Mouse (Mus musculus): ENCODE results near the gene Olfr486. TPM values are rescaled to one million over a fixed set of nuclear protein-coding genes. Genes with fewer than 3 reads are reported as not detected.
"Not testable (repeated sequence)": the region's sequence is repeated elsewhere in the genome, so short reads cannot be mapped to it uniquely, and the experiment has no call there.

The Olfr486 gene
- total RNA-seq (2014; fragmentation: Nextera tagmentation): not detected in 2 replicates
- total RNA-seq (2017): not detected in 2 replicates

GRCm38 (mm10) chr7:108172642-108173041 is at the start of gene Olfr486:
Gene Olfr486 (minus strand): TSS chr7:108172742.
- not testable (repeated sequence) for ATAC-seq (replicated peaks; ENCODE audit: low FRiP score, low TSS enrichment, poor library complexity, severe bottlenecking)

GRCm38 (mm10) chr7:108214536-108214935 is 42.0 kb upstream of the Olfr486 start, which contains the start of gene Olfr487:
Gene Olfr487 (minus strand): TSS chr7:108214636.
- not testable (repeated sequence) for ATAC-seq (replicated peaks; ENCODE audit: low FRiP score, low TSS enrichment, poor library complexity, severe bottlenecking)

- no peak for ATAC-seq (replicated peaks; ENCODE audit: low FRiP score, low TSS enrichment, poor library complexity, severe bottlenecking)
Measured at GRCm38 (mm10) chr7:108196938-108197337, 24.4 kb upstream of the Olfr486 start.

GRCm38 (mm10) chr7:108196337-108196736 is 23.8 kb upstream of the Olfr486 start:
- not testable (repeated sequence) for ATAC-seq (replicated peaks; ENCODE audit: low FRiP score, low TSS enrichment, poor library complexity, severe bottlenecking)

- not testable (repeated sequence) for ATAC-seq (replicated peaks; ENCODE audit: low FRiP score, low TSS enrichment, poor library complexity, severe bottlenecking)
Measured at GRCm38 (mm10) chr7:108192714-108193113, 20.2 kb upstream of the Olfr486 start.

GRCm38 (mm10) chr7:108191196-108191595 is 18.7 kb upstream of the Olfr486 start:
- ATAC-seq (replicated peaks; ENCODE audit: low FRiP score, low TSS enrichment, poor library complexity, severe bottlenecking): not testable (repeated sequence)

- ATAC-seq (replicated peaks; ENCODE audit: low FRiP score, low TSS enrichment, poor library complexity, severe bottlenecking): not testable (repeated sequence)
Measured at GRCm38 (mm10) chr7:108185237-108185636, 12.7 kb upstream of the Olfr486 start.

GRCm38 (mm10) chr7:108184401-108184800 is 11.9 kb upstream of the Olfr486 start:
- ATAC-seq (replicated peaks; ENCODE audit: low FRiP score, low TSS enrichment, poor library complexity, severe bottlenecking): not testable (repeated sequence)

GRCm38 (mm10) chr7:108159771-108160170 is 12.8 kb downstream of the Olfr486 start, which contains the start of gene Olfr485:
Gene Olfr485 (minus strand): TSS chr7:108159871.
- no peak for ATAC-seq (replicated peaks; ENCODE audit: low FRiP score, low TSS enrichment, poor library complexity, severe bottlenecking)

GRCm38 (mm10) chr7:108127349-108127748 is 45.2 kb downstream of the Olfr486 start, which contains the start of gene Olfr484:
Gene Olfr484 (minus strand): TSS chr7:108127449.
- ATAC-seq (replicated peaks; ENCODE audit: low FRiP score, low TSS enrichment, poor library complexity, severe bottlenecking): no peak

Other genes with a start within 250 kb of the Olfr486 start
- not detected in 2 replicates for gene Olfr473, start 242.3 kb downstream of the Olfr486 start, total RNA-seq (2014; fragmentation: Nextera tagmentation)
- gene Olfr473, start 242.3 kb downstream of the Olfr486 start, total RNA-seq (2017): not detected in 2 replicates
- not detected in 2 replicates for gene Olfr474, start 218.1 kb downstream of the Olfr486 start, total RNA-seq (2014; fragmentation: Nextera tagmentation)
- gene Olfr474, start 218.1 kb downstream of the Olfr486 start, total RNA-seq (2017): not detected in 2 replicates
- not detected in 2 replicates for gene Olfr476, start 207.9 kb downstream of the Olfr486 start, total RNA-seq (2014; fragmentation: Nextera tagmentation)
- gene Olfr476, start 207.9 kb downstream of the Olfr486 start, total RNA-seq (2017): not detected in 2 replicates
- not detected in 2 replicates for gene Olfr477, start 186.0 kb downstream of the Olfr486 start, total RNA-seq (2014; fragmentation: Nextera tagmentation)
- not detected in 2 replicates for gene Olfr477, start 186.0 kb downstream of the Olfr486 start, total RNA-seq (2017)
- not detected in 2 replicates for gene Olfr478, start 138.8 kb downstream of the Olfr486 start, total RNA-seq (2014; fragmentation: Nextera tagmentation)
- not detected in 2 replicates for gene Olfr478, start 138.8 kb downstream of the Olfr486 start, total RNA-seq (2017)
- gene Olfr479, start 122.0 kb downstream of the Olfr486 start, total RNA-seq (2014; fragmentation: Nextera tagmentation): not detected in 2 replicates
- not detected in 2 replicates for gene Olfr479, start 122.0 kb downstream of the Olfr486 start, total RNA-seq (2017)
- gene Olfr480, start 105.4 kb downstream of the Olfr486 start, total RNA-seq (2014; fragmentation: Nextera tagmentation): not detected in 2 replicates
- gene Olfr480, start 105.4 kb downstream of the Olfr486 start, total RNA-seq (2017): not detected in 2 replicates
- gene Olfr481, start 92.9 kb downstream of the Olfr486 start, total RNA-seq (2014; fragmentation: Nextera tagmentation): not detected in 2 replicates
- not detected in 2 replicates for gene Olfr481, start 92.9 kb downstream of the Olfr486 start, total RNA-seq (2017)
- not detected in 2 replicates for gene Olfr482, start 75.2 kb downstream of the Olfr486 start, total RNA-seq (2014; fragmentation: Nextera tagmentation)
- not detected in 2 replicates for gene Olfr482, start 75.2 kb downstream of the Olfr486 start, total RNA-seq (2017)
- gene Olfr483, start 71.9 kb downstream of the Olfr486 start, total RNA-seq (2014; fragmentation: Nextera tagmentation): not detected in 2 replicates
- not detected in 2 replicates for gene Olfr483, start 71.9 kb downstream of the Olfr486 start, total RNA-seq (2017)
- not detected in 2 replicates for gene Olfr484, start 45.3 kb downstream of the Olfr486 start, total RNA-seq (2014; fragmentation: Nextera tagmentation)
- not detected in 2 replicates for gene Olfr484, start 45.3 kb downstream of the Olfr486 start, total RNA-seq (2017)
- gene Olfr485, start 12.9 kb downstream of the Olfr486 start, total RNA-seq (2014; fragmentation: Nextera tagmentation): not detected in 2 replicates
- gene Olfr485, start 12.9 kb downstream of the Olfr486 start, total RNA-seq (2017): not detected in 2 replicates
- gene Olfr487, start 41.9 kb upstream of the Olfr486 start, total RNA-seq (2014; fragmentation: Nextera tagmentation): not detected in 2 replicates
- not detected in 2 replicates for gene Olfr487, start 41.9 kb upstream of the Olfr486 start, total RNA-seq (2017)
- not detected in 2 replicates for gene Olfr488, start 85.6 kb upstream of the Olfr486 start, total RNA-seq (2014; fragmentation: Nextera tagmentation)
- gene Olfr488, start 85.6 kb upstream of the Olfr486 start, total RNA-seq (2017): not detected in 2 replicates
- not detected in 2 replicates for gene Olfr490, start 116.2 kb upstream of the Olfr486 start, total RNA-seq (2014; fragmentation: Nextera tagmentation)
- gene Olfr490, start 116.2 kb upstream of the Olfr486 start, total RNA-seq (2017): not detected in 2 replicates
- gene Olfr491, start 140.7 kb upstream of the Olfr486 start, total RNA-seq (2014; fragmentation: Nextera tagmentation): not detected in 2 replicates
- not detected in 2 replicates for gene Olfr491, start 140.7 kb upstream of the Olfr486 start, total RNA-seq (2017)
- gene Olfr492, start 150.9 kb upstream of the Olfr486 start, total RNA-seq (2014; fragmentation: Nextera tagmentation): not detected in 2 replicates
- not detected in 2 replicates for gene Olfr492, start 150.9 kb upstream of the Olfr486 start, total RNA-seq (2017)
- gene Olfr493, start 174.2 kb upstream of the Olfr486 start, total RNA-seq (2014; fragmentation: Nextera tagmentation): not detected in 2 replicates
- not detected in 2 replicates for gene Olfr493, start 174.2 kb upstream of the Olfr486 start, total RNA-seq (2017)
- not detected in 2 replicates for gene Olfr494, start 192.6 kb upstream of the Olfr486 start, total RNA-seq (2014; fragmentation: Nextera tagmentation)
- not detected in 2 replicates for gene Olfr494, start 192.6 kb upstream of the Olfr486 start, total RNA-seq (2017)
- gene Olfr495, start 220.4 kb upstream of the Olfr486 start, total RNA-seq (2014; fragmentation: Nextera tagmentation): not detected in 2 replicates
- not detected in 2 replicates for gene Olfr495, start 220.4 kb upstream of the Olfr486 start, total RNA-seq (2017)
- gene Olfr497, start 247.7 kb upstream of the Olfr486 start, total RNA-seq (2014; fragmentation: Nextera tagmentation): not detected in 2 replicates
- gene Olfr497, start 247.7 kb upstream of the Olfr486 start, total RNA-seq (2017): not detected in 2 replicates